Mouse (Mus musculus) hindbrain, embryonic 10.5 days (tissue): ENCODE data around the gene Olfr39. TPM values are rescaled to one million over a fixed set of nuclear protein-coding genes. Genes with fewer than 3 reads are reported as not detected.
"Not testable (repeated sequence)": the region's sequence is repeated elsewhere in the genome, so short reads cannot be mapped to it uniquely, and the experiment has no call there.

Experiments
- DNase-seq: peaks from one replicate; pipeline ENCODE4 v3.0.0-alpha.2; 2017; ENCODE audit warnings: low spot score
- H3K27ac ChIP-seq: fragments of 300-500 bp; sonication (generic); 2 replicates; pipeline ENCODE4 v1.5.1; 2016; ENCODE audit warnings: mild to moderate bottlenecking, moderate library complexity
- H3K27me3 ChIP-seq: fragments of 300-500 bp; sonication (generic); 2 replicates; pipeline ENCODE4 v1.6.1; 2016; ENCODE audit warnings: mild to moderate bottlenecking; ENCODE audit not compliant: poor library complexity, insufficient read depth, severe bottlenecking
- H3K36me3 ChIP-seq: fragments of 300-500 bp; sonication (generic); 2 replicates; pipeline ENCODE4 v1.6.1; 2016; ENCODE audit warnings: mild to moderate bottlenecking, moderate library complexity
- H3K4me1 ChIP-seq: fragments of 300-500 bp; sonication (generic); replicated peaks from 2 replicates; pipeline ENCODE4 v1.6.1; 2016; ENCODE audit warnings: mild to moderate bottlenecking
- H3K4me3 ChIP-seq: fragments of 300-500 bp; sonication (generic); 2 replicates; pipeline ENCODE4 v1.5.1; 2016; ENCODE audit warnings: mild to moderate bottlenecking, moderate library complexity
- H3K9me3 ChIP-seq: fragments of 300-500 bp; sonication (generic); 2 replicates; pipeline ENCODE4 v1.6.1; 2016; ENCODE audit warnings: mild to moderate bottlenecking, moderate library complexity
- WGBS: fragments of 180-500 bp; shearing (Covaris S2); methylation state at CpG from one replicate; pipeline ENCODE4 v1.1.7; 2016; 5-methylcytosine and 5-hydroxymethylcytosine counted together
- polyA plus RNA-seq: library from polyadenylated mRNA; unstranded; fragments of >200 nt; fragmentation: Nextera tagmentation; extraction: Ambion mirVana; gene quantifications from 2 replicates; pipeline ENCODE4 v1.2.1, GENCODE M21; 2016

The Olfr39 gene
- polyA plus RNA-seq: not detected in 2 replicates

- Histone ChIP-seq H3K4me1 (no peaks in the 10 kb centered on the region), H3K27ac (no peak within 1 kb of the TSS), H3K9me3 (no peaks in the 10 kb centered on the region), H3K27me3 (no peaks in the 10 kb centered on the region), H3K4me3 (no peak within 1 kb of the TSS), H3K36me3 (no peaks in the 10 kb centered on the region)
- 88% methylated on average over 1 of the region's 1 CpGs for WGBS
- no peak for DNase-seq
Measured at GRCm38 (mm10) chr9:20282051-20282450, at the start of gene Olfr39. TSS of gene Olfr39 (plus strand) at chr9:20282351.

GRCm38 (mm10) chr9:20236819-20237218 is 45.3 kb upstream of the Olfr39 start, which contains the start of gene Olfr872:
TSS of gene Olfr872 (plus strand) at chr9:20237119.
- no peaks in the 10 kb centered on the region for H3K36me3 ChIP-seq
- peaks cover 15% of the 10 kb centered on the region for H3K9me3 ChIP-seq
- no peak within 1 kb of the TSS for H3K4me3 ChIP-seq
- no peak within 1 kb of the TSS for H3K27ac ChIP-seq
- H3K27me3 ChIP-seq: no peaks in the 10 kb centered on the region
- no peak for DNase-seq
- no peaks in the 10 kb centered on the region for H3K4me1 ChIP-seq

GRCm38 (mm10) chr9:20237378-20237777 is 44.8 kb upstream of the Olfr39 start:
- Histone ChIP-seq H3K27ac (no peak overlapping the region), H3K27me3 (no peaks in the 10 kb centered on the region), H3K4me3 (no peak overlapping the region), H3K36me3 (no peaks in the 10 kb centered on the region), H3K9me3 (peaks cover 16% of the 10 kb centered on the region), H3K4me1 (no peaks in the 10 kb centered on the region)
- no peak for DNase-seq
- WGBS: 74% methylated on average over 2 of the region's 2 CpGs

- not testable (repeated sequence) for DNase-seq, H3K4me1 ChIP-seq, H3K27ac ChIP-seq, H3K27me3 ChIP-seq, H3K36me3 ChIP-seq, H3K4me3 ChIP-seq
- H3K9me3 ChIP-seq: peaks cover 15% of the 10 kb centered on the region; the same call in 1 of the 2 replicates
- WGBS: 80% methylated on average over 5 of the region's 5 CpGs
Measured at GRCm38 (mm10) chr9:20295562-20295961, 13.4 kb downstream of the Olfr39 start.

GRCm38 (mm10) chr9:20298232-20298631 is 16.1 kb downstream of the Olfr39 start, which contains the start of gene Olfr873:
TSS of gene Olfr873 (plus strand) at chr9:20298532.
- no peak within 1 kb of the TSS for H3K4me3 ChIP-seq
- 92% methylated on average over 1 of the region's 1 CpGs for WGBS
- H3K27ac ChIP-seq: no peak within 1 kb of the TSS
- no peaks in the 10 kb centered on the region for H3K4me1 ChIP-seq
- peaks cover 20% of the 10 kb centered on the region; the same call in 1 of the 2 replicates for H3K9me3 ChIP-seq
- no peaks in the 10 kb centered on the region for H3K27me3 ChIP-seq
- H3K36me3 ChIP-seq: no peaks in the 10 kb centered on the region
- DNase-seq: no peak

- H3K36me3 ChIP-seq: no peaks in the 10 kb centered on the region
- no peak for DNase-seq
- no peak within 1 kb of the TSS for H3K4me3 ChIP-seq
- H3K27ac ChIP-seq: no peak within 1 kb of the TSS
- H3K4me1 ChIP-seq: no peaks in the 10 kb centered on the region
- no peaks in the 10 kb centered on the region for H3K27me3 ChIP-seq
- H3K9me3 ChIP-seq: peaks cover 7% of the 10 kb centered on the region; the same call in 1 of the 2 replicates
Measured at GRCm38 (mm10) chr9:20335994-20336393, 53.8 kb downstream of the Olfr39 start, which contains the start of gene Olfr18. TSS of gene Olfr18 (minus strand) at chr9:20336094.

Other genes starting within 250 kb of the Olfr39 start
- gene Olfr867, start 224.8 kb upstream of the Olfr39 start, polyA plus RNA-seq: not detected in 2 replicates
- not detected in 2 replicates for gene Olfr868, start 183.7 kb upstream of the Olfr39 start, polyA plus RNA-seq
- not detected in 2 replicates for gene Olfr869, start 153.3 kb upstream of the Olfr39 start, polyA plus RNA-seq
- gene Olfr870, start 108.3 kb upstream of the Olfr39 start, polyA plus RNA-seq: not detected in 2 replicates
- not detected in 2 replicates for gene Olfr871, start 70.1 kb upstream of the Olfr39 start, polyA plus RNA-seq
- not detected in 2 replicates for gene Olfr872, start 45.2 kb upstream of the Olfr39 start, polyA plus RNA-seq
- not detected in 2 replicates for gene Olfr873, start 16.2 kb downstream of the Olfr39 start, polyA plus RNA-seq
- gene Olfr18, start 53.7 kb downstream of the Olfr39 start, polyA plus RNA-seq: not detected in 2 replicates
- gene Zfp560, start 102.8 kb downstream of the Olfr39 start, polyA plus RNA-seq: 30.8 and 36.7 TPM in 2 replicates
- 16.5 and 25.9 TPM in 2 replicates for gene Zfp26, start 177.8 kb downstream of the Olfr39 start, polyA plus RNA-seq
- 24.0 and 26.1 TPM in 2 replicates for gene Zfp426, start 210.4 kb downstream of the Olfr39 start, polyA plus RNA-seq
- gene Zfp266, start 239.1 kb downstream of the Olfr39 start, polyA plus RNA-seq: 99.3 and 123 TPM in 2 replicates